Mouse (Mus musculus) megakaryocyte, embryonic 14.5 days (primary cell): ENCODE data around the gene Chfr. TPM values are rescaled to one million over a fixed set of nuclear protein-coding genes. Genes with fewer than 3 reads are reported as not detected.

Source experiments
- H3K27me3 ChIP-seq: replicated peaks from 2 replicates; pipeline ENCODE3; 2012; ENCODE audit warnings: inconsistent platforms
- H3K36me3 ChIP-seq: replicated peaks from 2 replicates; pipeline ENCODE3; 2012; ENCODE audit warnings: low read length, inconsistent platforms, mixed read lengths
- H3K4me1 ChIP-seq: 2 replicates; pipeline ENCODE4 v1.6.1; 2012; ENCODE audit warnings: inconsistent platforms
- H3K4me3 ChIP-seq: replicated peaks from 2 replicates; pipeline ENCODE3; 2012; ENCODE audit warnings: moderate library complexity, mild to moderate bottlenecking, inconsistent platforms
- H3K9me3 ChIP-seq: 2 replicates; pipeline ENCODE4 v1.6.1; 2012; ENCODE audit warnings: inconsistent platforms
- FLI1 ChIP-seq: IDR thresholded peaks from 2 replicates; pipeline ENCODE4 v1.6.1; 2012; ENCODE audit warnings: low read length, inconsistent platforms, mixed read lengths
- GATA1 ChIP-seq: IDR thresholded peaks from 3 replicates; pipeline ENCODE4 v1.6.1; 2012; ENCODE audit warnings: mixed read lengths, low read length, inconsistent platforms, borderline replicate concordance
- polyA plus RNA-seq: library from polyadenylated mRNA; stranded (reverse); fragments of >175 nt; gene quantifications from 2 replicates; pipeline ENCODE4 v1.2.3, GENCODE M21; 2012; ENCODE audit warnings: low replicate concordance; ENCODE audit not compliant: insufficient read depth

Gene Chfr
- polyA plus RNA-seq: 16.6 and 30.1 TPM in 2 replicates

GRCm38 (mm10) chr5:110135293-110136086 lies at the start of gene Chfr:
Chfr (plus strand) TSS chr5:110135842.
- H3K9me3 ChIP-seq: peaks cover 29% of the 10 kb centered on the region
- H3K4me3 ChIP-seq: peak within 1 kb of the TSS; percentile 95
- H3K27me3 ChIP-seq: no peaks in the 10 kb centered on the region
- H3K4me1 ChIP-seq: peaks cover 29% of the 10 kb centered on the region
- TF ChIP-seq GATA1 (no peak), FLI1 (no peak)
- H3K36me3 ChIP-seq: peaks cover 32% of the 10 kb centered on the region

GRCm38 (mm10) chr5:110086161-110086866 lies 49.3 kb upstream of the Chfr start:
- Histone ChIP-seq H3K9me3 (peaks cover 28% of the 10 kb centered on the region), H3K36me3 (peaks cover 24% of the 10 kb centered on the region), H3K4me3 (no peak overlapping the region), H3K27me3 (no peaks in the 10 kb centered on the region), H3K4me1 (no peaks in the 10 kb centered on the region)
- TF ChIP-seq GATA1: no peak
- TF ChIP-seq FLI1: no peak

- peaks cover under 1% of the 10 kb centered on the region; the same call in 1 of the 2 replicates for H3K9me3 ChIP-seq
- no peak overlapping the region for H3K4me3 ChIP-seq
- H3K27me3 ChIP-seq: no peaks in the 10 kb centered on the region
- peaks cover 17% of the 10 kb centered on the region for H3K4me1 ChIP-seq
- H3K36me3 ChIP-seq: peaks cover under 1% of the 10 kb centered on the region
- TF ChIP-seq FLI1 (no peak), GATA1 (no peak)
Observed at GRCm38 (mm10) chr5:110091546-110091945, 44.1 kb upstream of the Chfr start.

GRCm38 (mm10) chr5:110094030-110094846 lies 41.4 kb upstream of the Chfr start, which contains the start of gene Gm35315:
Gm35315 (minus strand) TSS chr5:110094420.
- H3K27me3 ChIP-seq: peaks cover 2% of the 10 kb centered on the region
- no peaks in the 10 kb centered on the region for H3K9me3 ChIP-seq
- no peak for TF ChIP-seq GATA1
- no peak for TF ChIP-seq FLI1
- H3K36me3 ChIP-seq: no peaks in the 10 kb centered on the region
- peaks cover 19% of the 10 kb centered on the region for H3K4me1 ChIP-seq
- H3K4me3 ChIP-seq: peak within 1 kb of the TSS; percentile 94

GRCm38 (mm10) chr5:110094847-110095213 lies 40.8 kb upstream of the Chfr start:
- H3K4me3 ChIP-seq: peak overlapping the region; percentile 94
- no peaks in the 10 kb centered on the region for H3K9me3 ChIP-seq
- peaks cover 25% of the 10 kb centered on the region for H3K4me1 ChIP-seq
- TF ChIP-seq FLI1: no peak
- TF ChIP-seq GATA1: no peak
- no peaks in the 10 kb centered on the region for H3K36me3 ChIP-seq
- H3K27me3 ChIP-seq: peaks cover 2% of the 10 kb centered on the region

GRCm38 (mm10) chr5:110098991-110099477 lies 36.6 kb upstream of the Chfr start:
- Histone ChIP-seq H3K9me3 (no peaks in the 10 kb centered on the region), H3K4me3 (no peak overlapping the region), H3K27me3 (peaks cover 4% of the 10 kb centered on the region), H3K36me3 (peaks cover 20% of the 10 kb centered on the region), H3K4me1 (peaks cover 54% of the 10 kb centered on the region)
- TF ChIP-seq GATA1 (no peak), FLI1 (no peak)

GRCm38 (mm10) chr5:110099656-110100580 lies 35.7 kb upstream of the Chfr start, which contains the start of gene Plcxd1:
Plcxd1 (plus strand) TSS chr5:110099969.
- no peak for TF ChIP-seq GATA1
- peaks cover 4% of the 10 kb centered on the region for H3K27me3 ChIP-seq
- no peaks in the 10 kb centered on the region for H3K9me3 ChIP-seq
- H3K36me3 ChIP-seq: peaks cover 29% of the 10 kb centered on the region
- H3K4me3 ChIP-seq: peak within 1 kb of the TSS; percentile 71
- peaks cover 53% of the 10 kb centered on the region for H3K4me1 ChIP-seq

- TF ChIP-seq FLI1 (no peak), GATA1 (no peak)
- Histone ChIP-seq H3K36me3 (peaks cover 41% of the 10 kb centered on the region), H3K9me3 (no peaks in the 10 kb centered on the region), H3K27me3 (peaks cover 4% of the 10 kb centered on the region), H3K4me3 (peak overlapping the region; percentile 88), H3K4me1 (peaks cover 54% of the 10 kb centered on the region)
Observed at GRCm38 (mm10) chr5:110100921-110101631, 34.6 kb upstream of the Chfr start.
